Mouse (Mus musculus) cerebellum, adult 11 months (tissue): ENCODE data around the gene Cabs1.

Experiments used
- DNase-seq: peaks from one replicate; pipeline ENCODE4 v3.0.0; 2022

Gene Cabs1

GRCm38 (mm10) chr5:87979139-87979538 is at the start of gene Cabs1:
Gene Cabs1 (plus strand): TSS chr5:87979439.
- DNase-seq: no peak

GRCm38 (mm10) chr5:87931603-87932002 is 47.6 kb upstream of the Cabs1 start:
- no peak for DNase-seq

- DNase-seq: no peak
Measured at GRCm38 (mm10) chr5:87940752-87941151, 38.5 kb upstream of the Cabs1 start.

- no peak for DNase-seq
Measured at GRCm38 (mm10) chr5:87942515-87942914, 36.7 kb upstream of the Cabs1 start.

GRCm38 (mm10) chr5:87951836-87952235 is 27.4 kb upstream of the Cabs1 start:
- DNase-seq: no peak

GRCm38 (mm10) chr5:87969201-87969600 is 10.0 kb upstream of the Cabs1 start, which contains the start of the genes 2310003L06Rik and Gm28434:
Gene 2310003L06Rik (plus strand): TSS chr5:87969459.
Gene Gm28434 (plus strand): TSS chr5:87969517.
- DNase-seq: no peak

GRCm38 (mm10) chr5:87982468-87983214 is 3.4 kb downstream of the Cabs1 start:
- no peak for DNase-seq

- DNase-seq: no peak
Measured at GRCm38 (mm10) chr5:88002249-88002648, 23.0 kb downstream of the Cabs1 start, which contains the start of gene Smr3a. Gene Smr3a (plus strand): TSS chr5:88002549.

GRCm38 (mm10) chr5:88005241-88005640 is 26.0 kb downstream of the Cabs1 start:
- no peak for DNase-seq
